In the genomic region with DNA sequence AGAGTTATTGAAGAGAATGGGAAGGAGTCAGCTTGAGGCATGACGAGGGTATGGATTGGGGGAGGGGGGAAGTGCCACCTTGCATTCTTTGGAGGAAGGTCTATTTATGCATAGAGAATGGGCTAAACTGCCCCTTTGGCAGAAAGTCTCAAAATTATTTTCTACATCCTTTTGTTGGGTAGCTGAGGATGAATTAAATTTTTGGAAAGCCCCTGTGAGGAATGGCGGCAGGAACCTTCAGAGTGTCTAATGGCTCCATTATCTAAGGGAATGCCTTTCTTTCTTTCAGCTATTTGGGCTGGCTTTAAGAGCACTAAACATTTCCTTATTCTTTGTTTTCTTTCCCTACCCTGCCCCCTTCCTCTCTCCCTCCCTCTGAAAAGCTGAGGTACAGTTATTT, we compare ENCODE assay signal across 14 mouse cellular contexts. TPM values are rescaled to one million over a fixed set of nuclear protein-coding genes. Genes with fewer than 3 reads are reported as not detected.
DNase-seq lines count a peak whose midpoint lies in the region; ATAC-seq and TF ChIP-seq lines count a peak whose summit lies in the region.
"Had no signal": no experiment of that assay in that cellular context is flagged by ENCODE, and none has a peak within 500 bp of the region (broad histone marks: within the 10 kb centered on the region; RNA-seq: fewer than 3 reads in every experiment).

No protein-coding gene starts in this region.

- H3K9me3 ChIP-seq in forebrain, embryonic 15.5 days, result no peaks in the 10 kb centered on the region
- no peaks in the 10 kb centered on the region for H3K9me3 ChIP-seq in limb, embryonic 14.5 days (ENCODE audit: control insufficient read depth, low read length)
- H3K9me3 ChIP-seq: heart, embryonic 13.5 days had no signal

- H3K9ac ChIP-seq in forebrain, embryonic 15.5 days (replicated peaks), result peak overlapping the region; percentile 31; the same call in 1 of the 2 replicates
- H3K9ac ChIP-seq in limb, embryonic 14.5 days (ENCODE audit: low read depth, low read length, severe bottlenecking), result no peak overlapping the region
- H3K9ac ChIP-seq: heart, embryonic 13.5 days had no signal

- no peak for TF ChIP-seq CTCF in olfactory bulb, adult 2 months (IDR thresholded peaks at IDR 0.05; ENCODE audit: insufficient read depth, low read depth, low read length)

- H3K36me3 ChIP-seq in forebrain, embryonic 15.5 days, result no peaks in the 10 kb centered on the region
- no peaks in the 10 kb centered on the region for H3K36me3 ChIP-seq in limb, embryonic 14.5 days (ENCODE audit: control insufficient read depth, insufficient read depth, low read length)
- H3K36me3 ChIP-seq: heart, embryonic 13.5 days had no signal

- DNase-seq in embryo, embryonic 11 days, result peak; percentile 54
- DNase-seq in embryo, embryonic 9.5 days (ENCODE audit: extremely low spot score), result no peak
- DNase-seq in limb, embryonic 14.5 days (ENCODE audit: low spot score), result no peak
- DNase-seq in kidney, adult 11 months, result no peak
- DNase-seq in gastrocnemius, adult 18-20 months (ENCODE audit: low spot score), result no peak
- DNase-seq: kidney, adult 8-10 months had no signal

- no peak for ATAC-seq in forebrain, embryonic 15.5 days (replicated peaks)
- no peak for ATAC-seq in limb, embryonic 14.5 days (ENCODE audit: low FRiP score, low read depth)
- no peak for ATAC-seq in erythroblast, adult 5-6 weeks (replicated peaks; ENCODE audit: low FRiP score, poor library complexity, severe bottlenecking)
- ATAC-seq: Patski had no signal

- WGBS in forebrain, embryonic 15.5 days, result 16% methylated on average over 2 of the region's 2 CpGs
- WGBS in limb, embryonic 14.5 days, result 21% methylated on average over 2 of the region's 2 CpGs
- WGBS in olfactory bulb, adult 2 months, result 38% methylated on average over 2 of the region's 2 CpGs

- peaks cover 41% of the 10 kb centered on the region for H3K4me1 ChIP-seq in forebrain, embryonic 15.5 days
- peaks cover 5% of the 10 kb centered on the region; the same call in 1 of the 2 replicates for H3K4me1 ChIP-seq in limb, embryonic 14.5 days (ENCODE audit: control insufficient read depth, insufficient read depth, low read length)
- peaks cover 8% of the 10 kb centered on the region for H3K4me1 ChIP-seq in olfactory bulb, adult 2 months (ENCODE audit: control insufficient read depth, insufficient read depth, low read length)

- H3K4me2 ChIP-seq in forebrain, embryonic 15.5 days (replicated peaks), result peak overlapping the region; percentile 34
- H3K4me2 ChIP-seq in limb, embryonic 14.5 days (replicated peaks; ENCODE audit: low read depth, low read length, severe bottlenecking), result 0 out of 2 replicates have a peak overlapping the region, but pooled peaks have one; percentile 13
- H3K4me2 ChIP-seq: heart, embryonic 13.5 days had no signal

- TF ChIP-seq POLR2A in limb, embryonic 14.5 days (IDR thresholded peaks at IDR 0.05; ENCODE audit: borderline replicate concordance, extremely low read depth, insufficient read depth, insufficient read length), result no peak
- no peak for TF ChIP-seq POLR2A in olfactory bulb, adult 2 months (IDR thresholded peaks at IDR 0.05; ENCODE audit: insufficient read depth, low read depth, low read length)

- peak overlapping the region; percentile 60 for H3K27ac ChIP-seq in forebrain, embryonic 15.5 days (replicated peaks)
- H3K27ac ChIP-seq in limb, embryonic 14.5 days (replicated peaks; ENCODE audit: low read depth, low read length), result no peak overlapping the region
- H3K27ac ChIP-seq in olfactory bulb, adult 2 months (ENCODE audit: insufficient read depth, low read depth, low read length), result peak overlapping the region; percentile 20; the same call in 1 of the 2 replicates
- H3K27ac ChIP-seq: heart, embryonic 13.5 days; macrophage had no signal

- peak overlapping the region; percentile 26 for H3K4me3 ChIP-seq in forebrain, embryonic 15.5 days
- H3K4me3 ChIP-seq in limb, embryonic 14.5 days (replicated peaks; ENCODE audit: low read length), result no peak overlapping the region
- no peak overlapping the region for H3K4me3 ChIP-seq in olfactory bulb, adult 2 months (ENCODE audit: insufficient read depth, low read depth, low read length)
- H3K4me3 ChIP-seq: heart, embryonic 13.5 days had no signal

- peaks cover 38% of the 10 kb centered on the region for H3K27me3 ChIP-seq in forebrain, embryonic 15.5 days
- peaks cover 79% of the 10 kb centered on the region for H3K27me3 ChIP-seq in limb, embryonic 14.5 days (ENCODE audit: control insufficient read depth, insufficient read depth, low read length)
- H3K27me3 ChIP-seq: Patski had no signal

RNA-seq across cellular contexts. Expression of gene Zic2, which starts 5.1 kb away (rescaled TPM):
- 8.4 and 9.3 TPM in 2 replicates for polyA plus RNA-seq in forebrain, embryonic 15.5 days (2015; fragmentation: Nextera tagmentation; extraction: Ambion mirVana)
- 4.0 and 6.0 TPM in 2 replicates for polyA plus RNA-seq in limb, embryonic 14.5 days (2012; rRNA removed)
- 0.80 and 1.1 TPM in 2 replicates for polyA plus RNA-seq in limb, embryonic 14.5 days (2014; fragmentation: Nextera tagmentation; extraction: Ambion mirVana)
- polyA plus RNA-seq in olfactory bulb, adult 2 months (2012; ENCODE audit: insufficient read depth, insufficient read length, low replicate concordance, missing spikeins), result not detected in 2 replicates
- not detected in 2 replicates for total RNA-seq in erythroblast, adult 5-6 weeks (2015; ENCODE audit: low replicate concordance)
- total RNA-seq in erythroblast, adult 5-6 weeks (2017; ENCODE audit: low replicate concordance), result not detected in 2 replicates
- total RNA-seq in gastrocnemius, adult 18-20 months (2021), result not detected
- polyA plus RNA-seq: heart, embryonic 13.5 days; macrophage had no signal

RNA-seq across cellular contexts. Expression of gene Gm10837, which starts 10.0 kb away (rescaled TPM):
- polyA plus RNA-seq in forebrain, embryonic 15.5 days (2015; fragmentation: Nextera tagmentation; extraction: Ambion mirVana), result 0.57 and 0.63 TPM in 2 replicates
- not detected in 2 replicates for polyA plus RNA-seq in limb, embryonic 14.5 days (2012; rRNA removed)
- 0.12 TPM in 1 of 2 replicates, not detected in the other for polyA plus RNA-seq in limb, embryonic 14.5 days (2014; fragmentation: Nextera tagmentation; extraction: Ambion mirVana)
- polyA plus RNA-seq in olfactory bulb, adult 2 months (2012; ENCODE audit: insufficient read depth, insufficient read length, low replicate concordance, missing spikeins), result not detected in 2 replicates
- not detected in 2 replicates for total RNA-seq in erythroblast, adult 5-6 weeks (2015; ENCODE audit: low replicate concordance)
- total RNA-seq in erythroblast, adult 5-6 weeks (2017; ENCODE audit: low replicate concordance), result not detected in 2 replicates
- total RNA-seq in gastrocnemius, adult 18-20 months (2021), result not detected
- total RNA-seq: left cerebral cortex, postnatal 10 days had no signal
- polyA plus RNA-seq: macrophage; Patski; testis, adult 2 months had no signal

RNA-seq across cellular contexts. Expression of gene Zic5, which starts 14.9 kb away (rescaled TPM):
- polyA plus RNA-seq in forebrain, embryonic 15.5 days (2015; fragmentation: Nextera tagmentation; extraction: Ambion mirVana), result 14.2 and 15.2 TPM in 2 replicates
- 0.47 and 1.3 TPM in 2 replicates for polyA plus RNA-seq in limb, embryonic 14.5 days (2012; rRNA removed)
- polyA plus RNA-seq in limb, embryonic 14.5 days (2014; fragmentation: Nextera tagmentation; extraction: Ambion mirVana), result 0.76 and 0.94 TPM in 2 replicates
- polyA plus RNA-seq in olfactory bulb, adult 2 months (2012; ENCODE audit: insufficient read depth, insufficient read length, low replicate concordance, missing spikeins), result not detected in 2 replicates
- total RNA-seq in erythroblast, adult 5-6 weeks (2015; ENCODE audit: low replicate concordance), result not detected in 2 replicates
- not detected in 2 replicates for total RNA-seq in erythroblast, adult 5-6 weeks (2017; ENCODE audit: low replicate concordance)
- total RNA-seq in gastrocnemius, adult 18-20 months (2021), result not detected
- polyA plus RNA-seq: heart, embryonic 13.5 days; macrophage had no signal

RNA-seq across cellular contexts. Expression of gene Gm5089, which starts 29.4 kb away (rescaled TPM):
- 0.74 and 0.75 TPM in 2 replicates for polyA plus RNA-seq in forebrain, embryonic 15.5 days (2015; fragmentation: Nextera tagmentation; extraction: Ambion mirVana)
- not detected in 2 replicates for polyA plus RNA-seq in limb, embryonic 14.5 days (2012; rRNA removed)
- 0.25 TPM in 1 of 2 replicates, not detected in the other for polyA plus RNA-seq in limb, embryonic 14.5 days (2014; fragmentation: Nextera tagmentation; extraction: Ambion mirVana)
- not detected in 2 replicates for polyA plus RNA-seq in olfactory bulb, adult 2 months (2012; ENCODE audit: insufficient read depth, insufficient read length, low replicate concordance, missing spikeins)
- not detected in 2 replicates for total RNA-seq in erythroblast, adult 5-6 weeks (2015; ENCODE audit: low replicate concordance)
- not detected in 2 replicates for total RNA-seq in erythroblast, adult 5-6 weeks (2017; ENCODE audit: low replicate concordance)
- not detected for total RNA-seq in gastrocnemius, adult 18-20 months (2021)
- polyA plus RNA-seq: heart, embryonic 13.5 days; macrophage; Patski; testis, adult 2 months had no signal

RNA-seq across cellular contexts. Expression of gene Pcca, which starts 53.8 kb away (rescaled TPM):
- 21.9 and 25.2 TPM in 2 replicates for polyA plus RNA-seq in forebrain, embryonic 15.5 days (2015; fragmentation: Nextera tagmentation; extraction: Ambion mirVana)
- 11.4 and 15.7 TPM in 2 replicates for polyA plus RNA-seq in limb, embryonic 14.5 days (2012; rRNA removed)
- polyA plus RNA-seq in limb, embryonic 14.5 days (2014; fragmentation: Nextera tagmentation; extraction: Ambion mirVana), result 17.3 and 18.1 TPM in 2 replicates
- polyA plus RNA-seq in olfactory bulb, adult 2 months (2012; ENCODE audit: insufficient read depth, insufficient read length, low replicate concordance, missing spikeins), result not detected in 2 replicates
- 0.96 and 22.2 TPM in 2 replicates for total RNA-seq in erythroblast, adult 5-6 weeks (2015; ENCODE audit: low replicate concordance)
- total RNA-seq in erythroblast, adult 5-6 weeks (2017; ENCODE audit: low replicate concordance), result 8.4 and 9.8 TPM in 2 replicates
- total RNA-seq in gastrocnemius, adult 18-20 months (2021), result 10 to 100 TPM; 52.4 to 56.0 TPM
